Mouse (Mus musculus) layer of hippocampus, postnatal 14 days (tissue): ENCODE measurements at regions not wholly inside any gene's neighbourhood (a gene's known extent, or its start where the extent isn't known, plus 50 kb on each side); places are given as distances from the start of the nearest gene placed in this dataset.
"Not testable (repeated sequence)": the region's sequence is repeated elsewhere in the genome, so short reads cannot be mapped to it uniquely, and the experiment has no call there.

Experiments used
- DNase-seq, 2 experiments: peaks; one replicate each; pipeline ENCODE4 v3.0.0; 2021 to 2022; ENCODE audit warnings: low spot score in 2 of 2, mixed read lengths in 1 of 2

DNA sequence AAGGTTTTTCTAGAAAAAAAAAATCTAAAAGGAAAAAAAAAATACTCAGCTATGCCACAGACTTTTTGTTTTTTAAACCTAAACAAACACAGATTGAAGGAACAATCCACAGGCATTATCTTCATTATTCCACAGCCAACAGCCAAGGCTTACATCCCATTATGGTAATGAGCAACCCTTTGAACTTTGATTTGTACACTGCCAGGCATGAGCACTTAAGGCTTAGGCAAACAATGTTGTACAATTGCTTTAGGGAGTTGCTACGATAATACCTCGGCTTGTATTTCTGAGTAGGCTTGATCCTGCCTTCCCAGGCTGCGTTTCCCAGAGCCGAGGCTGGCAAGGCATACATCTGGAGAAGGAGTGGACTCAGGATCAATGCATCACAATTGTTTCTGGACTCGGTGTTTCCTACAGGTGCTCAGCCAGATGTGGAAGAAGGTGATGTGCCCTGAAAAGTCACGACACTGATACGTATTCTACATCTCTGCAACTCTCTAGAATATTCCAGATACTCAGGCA is 409.0 kb upstream of the Igfbp7 start:
- no peak for DNase-seq

DNA sequence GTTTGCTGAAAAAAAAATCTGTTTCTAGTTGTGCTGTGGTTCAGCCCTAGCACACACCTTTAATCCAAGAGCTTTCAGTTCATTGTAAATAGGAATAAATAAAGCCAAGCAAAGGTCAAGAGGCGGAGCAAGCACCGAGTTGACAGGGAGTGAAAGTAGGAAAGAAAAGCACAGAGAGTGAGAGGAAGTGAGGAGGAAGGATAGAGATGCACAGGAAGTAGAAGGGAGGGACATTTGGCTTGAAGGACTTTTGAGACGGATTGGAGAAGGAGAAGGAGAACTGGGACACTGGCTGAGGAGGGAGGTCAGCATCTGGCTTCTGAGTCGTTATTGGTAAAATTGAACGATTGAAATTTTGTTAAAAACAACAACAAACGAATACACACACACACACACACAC is 402.0 kb upstream of the Igfbp7 start:
- DNase-seq = no peak

DNA sequence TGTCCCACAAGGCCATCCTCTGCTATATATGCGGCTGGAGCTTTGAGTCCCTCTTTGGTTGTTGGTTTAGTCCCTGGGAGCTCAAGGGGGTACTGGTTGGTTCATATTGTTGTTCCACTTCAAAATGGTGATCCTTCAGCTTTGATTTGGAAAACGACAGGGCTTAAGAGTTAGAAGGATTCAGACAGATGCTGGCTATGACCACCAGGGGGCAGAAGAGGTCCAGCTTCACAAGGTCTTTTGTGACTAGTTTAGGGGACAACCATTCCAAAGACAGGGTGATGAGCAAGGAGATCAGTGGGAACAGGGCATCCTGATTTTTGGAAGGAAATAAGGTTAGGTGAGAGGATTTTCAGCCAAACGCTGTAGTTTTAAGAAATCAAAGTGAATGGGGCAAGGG is 399.9 kb upstream of the Igfbp7 start:
- DNase-seq = peak; percentile 75 to 85

DNA sequence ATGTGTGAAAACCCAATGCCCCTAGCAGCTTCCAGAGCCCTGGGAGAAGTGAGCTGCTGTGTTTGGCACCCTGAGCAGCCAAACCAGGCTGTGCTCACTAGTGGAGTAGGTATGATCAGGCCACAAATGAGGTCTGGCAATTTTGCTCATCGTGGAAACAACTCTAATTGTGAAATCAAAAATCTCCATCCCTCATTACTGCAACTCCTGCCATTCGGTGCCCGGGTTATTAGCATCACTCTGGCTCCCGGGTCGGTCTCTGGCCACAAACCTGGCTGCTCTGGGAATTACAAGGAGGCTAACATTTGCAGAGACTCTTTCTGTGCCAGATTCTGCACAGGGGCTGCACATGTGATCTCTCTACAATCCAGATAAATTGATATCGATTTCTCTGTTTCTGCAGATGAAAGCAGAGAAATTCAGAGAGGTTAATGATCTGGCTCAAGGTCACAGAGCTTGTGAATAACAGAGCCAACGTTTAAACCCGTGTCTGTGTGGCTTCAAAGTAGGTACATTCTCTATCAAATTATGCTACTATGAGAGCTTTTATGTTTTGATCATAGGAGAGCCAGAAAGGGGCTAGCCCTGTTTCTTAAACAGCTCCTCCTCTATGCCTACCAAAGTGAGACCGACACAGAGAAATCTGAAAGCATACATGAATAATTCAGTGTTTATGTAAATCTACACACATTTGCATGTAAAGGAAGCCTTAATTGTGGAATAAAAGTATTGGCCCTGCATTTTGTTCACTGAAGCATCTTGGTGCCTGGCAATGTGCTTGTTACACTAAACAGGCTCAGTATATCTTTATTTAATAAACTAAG is 398.7 kb upstream of the Igfbp7 start:
- peak; percentile 27 to 49 for DNase-seq

DNA sequence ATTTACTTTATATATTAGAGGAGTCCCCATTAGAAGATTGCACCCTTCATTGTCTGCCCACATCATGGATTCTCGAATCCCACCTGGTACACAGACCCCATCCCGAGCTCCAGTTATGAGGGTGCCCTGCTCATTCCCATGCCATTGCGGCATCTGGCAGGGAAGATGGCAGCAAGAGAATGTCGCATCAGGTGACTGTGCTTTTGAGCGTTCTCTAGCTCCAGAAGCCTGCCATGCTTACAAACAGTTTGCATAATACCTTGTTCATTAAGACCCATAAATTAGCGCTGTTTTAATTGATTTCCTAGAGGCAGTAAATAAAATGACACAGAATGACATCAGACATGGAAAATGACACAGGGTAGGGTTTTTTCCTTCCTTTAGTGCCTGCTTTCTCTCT is 398.0 kb upstream of the Igfbp7 start:
- no peak for DNase-seq

DNA sequence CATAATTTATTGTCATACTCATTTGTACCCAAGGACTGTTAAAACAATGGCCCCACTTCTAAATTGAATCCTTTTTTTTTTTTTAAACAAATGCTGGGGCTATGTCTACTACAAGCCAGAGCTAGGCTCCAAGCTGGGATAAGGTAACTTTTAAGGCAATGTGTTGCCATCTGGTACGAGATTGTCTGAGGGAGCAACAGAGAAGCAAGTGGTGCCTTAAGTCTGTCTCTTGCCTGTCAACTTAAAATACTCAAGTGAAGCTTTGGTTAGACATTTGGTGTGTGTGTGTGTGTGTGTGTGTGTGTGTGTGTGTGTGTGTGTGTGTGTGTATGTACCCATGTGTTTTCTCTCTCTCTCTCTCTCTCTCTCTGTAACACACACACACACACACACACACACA is 397.5 kb upstream of the Igfbp7 start:
- DNase-seq = no peak

DNA sequence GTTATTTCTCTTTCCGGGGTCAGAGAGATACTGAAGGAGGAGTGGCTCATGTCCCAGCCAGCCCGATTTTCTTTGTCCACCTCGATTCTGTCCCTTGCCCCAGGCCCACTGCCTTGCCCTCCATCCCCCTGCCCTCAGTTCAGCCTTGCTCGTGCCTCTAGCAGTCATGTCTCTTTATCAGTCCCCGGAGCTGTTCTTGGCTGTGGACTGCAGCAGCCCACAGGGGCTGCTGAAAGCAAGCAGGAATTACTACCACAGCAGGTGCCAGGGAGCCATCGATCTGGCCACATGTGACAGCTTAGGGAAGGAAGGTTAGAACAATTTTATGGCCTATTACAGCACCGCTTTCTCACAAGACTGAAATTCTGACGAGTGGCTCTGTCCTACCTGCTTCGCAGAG is 396.3 kb upstream of the Igfbp7 start:
- no peak for DNase-seq

DNA sequence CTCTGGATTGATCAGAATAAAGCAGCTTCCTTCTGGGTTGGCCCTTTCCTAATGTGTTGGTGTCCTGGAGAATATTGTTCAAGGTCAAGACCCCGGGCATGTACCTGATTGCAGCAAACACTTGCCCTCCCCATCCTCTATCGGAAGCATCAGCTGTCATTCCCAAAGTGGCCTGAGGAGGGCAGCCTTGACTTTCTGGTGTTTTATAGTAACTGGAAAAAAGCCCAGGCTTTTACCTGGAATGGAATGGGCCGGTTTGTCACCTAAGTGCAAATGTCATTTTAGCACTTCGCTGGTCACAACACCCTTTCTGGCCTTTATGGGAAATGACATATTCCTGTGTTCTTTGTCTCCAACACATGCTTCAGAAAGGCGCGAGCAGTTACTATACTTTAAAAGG is 395.7 kb upstream of the Igfbp7 start:
- peak; percentile 70 to 76 for DNase-seq

DNA sequence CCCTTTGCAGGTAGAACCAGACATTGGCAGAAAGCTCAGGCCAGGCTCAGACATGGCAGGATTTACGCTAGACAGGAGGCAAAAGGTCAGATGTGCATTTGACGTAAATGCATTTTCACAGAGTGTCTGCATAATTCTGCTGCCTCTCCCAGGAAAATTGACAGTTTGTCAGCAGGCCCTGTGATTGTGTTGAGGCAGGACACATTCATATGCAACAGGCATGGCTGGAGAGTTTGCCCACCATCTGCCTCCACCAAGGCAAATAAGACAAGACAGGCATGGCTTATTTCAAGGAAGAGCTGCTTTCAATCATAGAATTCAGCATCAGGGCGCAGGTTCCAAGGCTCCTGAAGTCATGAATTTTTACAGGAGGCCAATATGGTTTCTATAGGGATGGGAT is 389.1 kb upstream of the Igfbp7 start:
- DNase-seq = no peak

DNA sequence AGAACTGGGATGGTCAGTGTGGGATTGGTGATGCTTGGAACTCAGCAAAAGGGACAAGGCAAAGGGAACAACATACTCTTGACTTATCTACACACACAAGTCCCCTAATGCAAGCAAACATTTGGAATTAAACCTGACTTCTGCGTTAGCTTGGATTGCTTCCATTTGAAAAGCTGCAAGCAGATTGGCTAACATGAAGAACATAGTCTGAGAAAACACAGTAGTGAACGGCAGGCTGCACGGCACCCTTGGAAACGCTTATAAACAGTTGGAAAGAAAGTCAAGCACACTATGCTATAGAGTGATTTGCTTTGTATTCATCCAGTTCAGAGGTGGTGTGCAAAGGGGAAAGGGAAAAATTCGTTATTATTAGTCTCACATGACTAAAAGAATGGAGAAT is 387.9 kb upstream of the Igfbp7 start:
- DNase-seq = no peak

DNA sequence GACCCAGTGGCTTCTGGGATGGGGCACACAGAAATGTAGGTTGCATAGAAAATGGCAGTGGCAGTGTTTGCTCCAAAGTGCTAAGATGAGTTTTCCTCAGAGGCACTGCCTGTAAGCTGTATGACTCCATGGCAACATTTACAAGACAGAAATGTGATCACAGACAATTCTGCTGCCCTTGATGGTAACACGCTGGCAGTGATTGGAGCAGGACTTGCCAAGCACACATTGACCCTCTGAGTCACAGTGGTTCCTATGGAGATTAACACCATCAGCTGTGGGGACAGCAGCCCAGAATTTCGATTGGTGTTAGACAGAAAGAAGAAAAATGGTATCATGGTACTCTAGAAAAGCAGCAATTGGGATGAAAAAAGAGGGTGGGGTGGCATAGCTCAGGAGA is 376.1 kb upstream of the Igfbp7 start:
- no peak for DNase-seq

DNA sequence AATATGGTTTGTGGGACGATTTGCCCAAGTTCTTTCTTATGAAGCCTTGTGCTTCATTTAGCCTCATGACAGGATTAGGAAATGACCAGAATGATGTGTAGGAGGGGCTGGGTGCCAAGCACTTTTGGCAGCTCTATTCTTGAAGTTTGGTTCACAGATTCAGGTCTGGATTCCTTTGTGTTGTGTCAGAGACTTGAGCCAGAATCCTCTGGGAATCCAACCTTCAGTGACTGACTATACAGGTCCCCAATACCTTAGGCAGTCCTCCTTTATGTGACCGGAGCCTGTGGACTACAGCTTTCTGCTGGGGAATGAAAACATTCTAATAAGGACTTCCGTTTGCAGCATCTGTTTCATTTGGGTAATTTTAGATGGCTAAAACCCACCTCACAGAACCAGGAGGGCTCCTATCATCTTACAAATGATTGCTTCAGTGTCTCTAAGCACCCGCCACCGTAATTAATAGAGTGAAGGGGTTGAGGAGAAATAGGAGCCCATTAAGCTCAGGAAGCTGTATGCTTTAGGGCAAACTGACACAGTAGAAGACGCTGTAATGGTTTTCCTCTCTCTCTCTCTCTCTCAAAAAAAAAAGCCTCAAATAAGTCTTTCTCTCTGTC is 354.7 kb upstream of the Igfbp7 start:
- DNase-seq = peak in 1 of 2 experiments; percentile 9

DNA sequence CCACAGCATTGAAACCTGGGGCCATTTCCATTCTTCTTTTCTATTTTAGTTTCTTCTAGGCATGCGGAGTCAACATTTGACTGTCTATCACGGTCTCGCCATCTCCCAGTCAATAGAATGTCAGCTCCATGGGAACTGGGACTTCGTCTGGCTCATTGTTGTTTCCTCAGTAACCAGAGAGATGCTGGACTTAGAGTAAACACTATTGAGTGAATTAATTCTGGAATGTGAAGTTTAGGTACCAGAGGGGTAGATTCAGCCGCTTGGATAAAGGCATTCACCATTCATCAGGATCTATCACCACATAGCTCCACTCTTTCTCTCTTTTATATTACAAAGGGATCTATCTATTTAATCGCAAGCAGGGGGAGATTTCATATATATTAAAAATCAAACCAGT is 354.2 kb upstream of the Igfbp7 start:
- no peak for DNase-seq

DNA sequence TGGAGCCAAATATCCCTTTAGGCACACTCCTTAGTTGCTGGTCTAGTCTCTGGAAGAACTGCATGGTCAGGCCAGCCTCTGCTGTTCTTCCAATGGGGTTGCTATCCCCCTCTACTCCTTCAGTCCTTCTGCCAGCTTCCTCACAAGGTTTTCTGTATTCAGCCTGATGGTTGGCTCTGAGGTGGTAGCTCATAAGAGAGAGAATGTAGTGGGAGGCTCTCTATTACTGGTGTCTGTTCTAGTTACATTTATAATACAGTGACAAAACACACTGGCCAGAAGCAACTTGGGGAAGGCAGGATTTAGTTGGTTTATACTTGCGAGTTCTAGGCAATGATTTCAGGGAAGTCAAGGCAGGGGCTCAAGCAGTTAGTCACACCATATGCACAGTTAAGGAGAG is 341.1 kb upstream of the Igfbp7 start:
- DNase-seq = no peak

DNA sequence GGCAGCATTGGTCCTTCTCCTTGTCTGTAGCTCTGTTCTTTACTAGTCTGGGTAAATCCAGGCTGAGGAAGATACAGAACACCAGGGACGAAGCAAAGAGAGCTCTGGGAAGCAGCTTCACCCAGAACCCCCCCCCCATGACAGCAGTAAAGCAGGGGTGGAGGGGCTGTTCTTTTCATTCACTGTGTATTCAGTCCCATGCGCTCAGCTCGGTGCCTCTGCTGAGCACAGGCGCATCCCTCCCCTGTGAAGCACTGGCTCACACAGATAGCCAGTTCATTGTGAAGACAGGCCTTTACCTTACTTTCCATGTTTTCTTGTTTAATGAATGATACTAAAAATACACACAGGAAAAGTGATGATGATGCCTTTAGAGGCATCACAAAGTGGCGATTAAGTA is 338.8 kb upstream of the Igfbp7 start:
- DNase-seq = no peak

DNA sequence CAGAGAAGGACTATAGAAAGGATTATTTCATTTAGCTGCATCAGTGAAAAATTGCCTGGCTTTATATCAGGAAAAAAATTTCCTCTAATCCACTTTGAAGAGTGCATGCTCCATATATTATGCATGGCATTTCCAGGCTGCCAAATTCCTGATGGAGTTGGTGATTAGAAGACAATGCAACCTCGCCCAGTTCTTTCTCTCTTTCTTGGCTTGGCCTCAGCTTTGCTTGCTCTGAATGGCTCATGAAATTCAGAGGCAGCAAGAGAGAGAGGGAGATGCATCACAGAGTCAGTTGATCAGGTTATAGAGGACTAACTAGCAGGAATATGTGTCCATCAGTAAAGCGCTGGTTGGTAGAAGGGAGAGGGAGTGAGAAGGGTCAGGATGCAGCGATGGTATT is 335.6 kb upstream of the Igfbp7 start:
- DNase-seq = no peak

DNA sequence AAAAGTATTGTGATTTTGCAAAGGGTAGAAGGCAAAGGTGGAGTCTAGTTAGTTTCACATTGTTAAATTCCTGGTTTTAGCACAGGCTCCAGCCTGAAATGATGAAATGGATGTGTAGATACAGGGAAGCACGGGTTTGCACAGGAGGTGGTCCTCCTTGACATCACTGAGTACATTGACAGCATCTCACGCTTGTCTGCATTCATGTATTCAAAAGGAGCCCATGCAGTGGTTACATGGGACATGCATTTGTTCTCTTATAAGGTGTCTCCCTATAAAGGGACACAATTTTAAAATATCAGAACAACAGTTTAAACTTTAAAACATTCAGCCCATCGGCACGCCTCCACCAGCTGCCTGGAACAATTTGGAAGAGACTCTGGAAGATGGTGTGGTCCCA is 322.4 kb upstream of the Igfbp7 start:
- not testable (repeated sequence) for DNase-seq

DNA sequence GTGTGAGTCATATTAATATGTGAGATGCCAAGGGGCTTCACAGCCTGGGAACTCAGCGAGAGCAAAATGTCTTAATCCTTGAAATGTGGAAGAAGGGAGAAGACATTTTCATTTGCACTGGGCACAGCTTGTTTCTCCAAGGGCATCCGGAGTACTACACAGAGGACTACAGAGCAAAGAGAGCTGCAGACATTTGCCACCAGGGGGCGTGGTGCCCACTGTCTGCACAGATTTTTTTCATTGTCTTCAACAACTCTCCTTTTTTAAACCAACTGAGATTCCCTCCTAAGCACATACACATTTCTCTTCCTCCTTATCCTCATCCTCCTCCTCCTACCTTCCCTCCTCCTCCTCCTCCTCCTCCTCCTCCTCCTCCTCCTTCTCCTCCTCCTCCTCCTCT is 273.8 kb upstream of the Igfbp7 start:
- no peak for DNase-seq

DNA sequence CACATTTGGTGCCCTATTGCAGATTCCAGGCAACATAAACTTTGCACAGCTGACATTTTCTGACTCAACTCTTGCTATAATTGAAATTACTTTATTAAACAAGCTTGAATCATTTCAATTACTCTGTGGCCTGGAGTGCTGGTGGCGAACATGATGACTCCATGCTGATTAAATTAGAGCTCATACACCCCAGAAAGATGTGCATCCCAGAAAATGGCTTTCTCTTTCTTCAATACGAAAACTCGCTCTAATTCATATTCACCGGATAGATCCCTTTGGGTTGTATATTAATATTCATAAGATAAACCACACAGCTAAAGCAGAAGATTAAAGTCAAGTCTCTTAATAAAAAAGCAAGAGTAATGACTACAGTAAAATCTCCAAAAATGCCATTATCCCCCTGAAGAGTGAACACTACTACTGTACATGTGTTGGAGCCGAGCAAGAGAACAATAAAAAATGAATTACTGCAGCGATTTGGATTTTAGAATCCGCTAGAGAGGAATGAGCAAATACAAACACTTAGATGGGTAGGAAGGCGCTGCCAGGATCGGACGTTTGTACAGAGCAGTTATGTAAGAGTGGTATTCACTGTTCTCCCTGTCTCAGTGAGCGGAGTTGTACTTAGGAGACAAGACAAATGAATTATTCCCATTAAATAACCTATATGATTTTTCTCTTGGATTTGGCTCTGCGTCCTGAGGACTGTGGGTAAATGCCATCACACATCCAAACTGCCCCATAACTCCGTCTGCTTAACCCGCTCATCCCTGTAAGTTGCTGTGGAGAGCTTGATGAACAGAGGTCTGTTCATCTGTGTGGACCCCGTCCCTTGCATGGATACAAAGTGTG is 264.5 kb upstream of the Igfbp7 start:
- DNase-seq = no peak

DNA sequence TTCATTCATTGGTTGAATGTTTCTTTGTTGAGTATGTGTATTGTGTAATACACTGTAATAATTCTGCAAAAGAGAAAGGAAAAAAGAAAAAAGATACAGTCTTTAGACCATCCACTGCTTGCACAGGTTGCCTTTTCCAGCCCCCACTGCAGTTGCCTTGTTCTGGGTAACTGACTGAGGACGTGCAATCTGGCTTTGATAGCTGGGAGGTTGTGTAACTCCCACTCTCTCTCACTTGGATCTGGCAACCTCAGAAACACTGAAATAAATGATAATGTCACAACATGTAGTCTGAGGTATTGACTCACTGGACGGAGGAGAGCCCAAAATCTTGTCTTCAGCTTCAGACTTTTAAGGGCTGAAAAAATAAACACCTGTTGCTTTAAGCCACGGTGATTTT is 255.3 kb upstream of the Igfbp7 start:
- DNase-seq = peak in 1 of 2 experiments; percentile 61

DNA sequence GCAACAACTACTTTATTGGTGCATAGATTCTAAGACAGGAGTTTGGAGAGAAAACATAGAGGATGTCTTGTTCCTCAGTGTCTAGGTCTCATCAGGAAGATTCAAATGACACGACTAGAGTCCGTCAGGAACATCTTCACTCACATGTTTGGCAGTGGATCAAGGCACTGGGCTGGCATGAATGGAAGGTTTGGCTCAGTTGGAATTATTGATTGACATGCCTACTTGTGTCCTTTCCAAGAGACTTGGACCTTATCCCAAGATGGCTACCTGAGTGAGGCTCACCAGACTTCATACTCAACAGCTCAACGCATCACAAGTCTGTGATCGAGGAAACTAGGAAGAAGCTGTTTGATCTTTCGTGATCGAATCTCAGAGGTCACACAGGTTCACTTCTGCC is 251.2 kb upstream of the Igfbp7 start:
- DNase-seq = no peak

DNA sequence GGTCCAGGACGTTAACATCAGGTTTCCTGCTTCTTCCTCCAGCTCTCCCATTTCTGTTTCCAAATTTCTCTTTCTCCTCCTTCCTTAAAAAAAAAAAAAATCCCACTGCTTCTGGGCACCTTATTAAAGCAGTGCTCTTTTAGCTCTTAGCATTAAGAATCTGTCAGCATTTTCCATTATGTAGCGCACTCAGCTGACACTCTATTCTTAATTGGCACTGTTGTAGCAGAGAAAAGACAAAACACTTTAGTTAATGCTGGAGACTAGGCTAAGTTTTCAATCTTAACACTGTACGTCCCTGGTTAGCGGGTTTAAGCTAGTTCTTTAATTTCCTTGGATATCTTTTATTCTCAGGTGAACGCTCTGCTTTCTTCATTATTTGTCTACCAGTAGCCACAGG is 236.8 kb upstream of the Igfbp7 start:
- DNase-seq = no peak
